Mouse (Mus musculus): Measurements from ENCODE around the gene March9. TPM values are rescaled to one million over a fixed set of nuclear protein-coding genes. Genes with fewer than 3 reads are reported as not detected.

The March9 gene
- polyA plus RNA-seq, 1 experiment from 2014 or later = 0.79 TPM

DNA sequence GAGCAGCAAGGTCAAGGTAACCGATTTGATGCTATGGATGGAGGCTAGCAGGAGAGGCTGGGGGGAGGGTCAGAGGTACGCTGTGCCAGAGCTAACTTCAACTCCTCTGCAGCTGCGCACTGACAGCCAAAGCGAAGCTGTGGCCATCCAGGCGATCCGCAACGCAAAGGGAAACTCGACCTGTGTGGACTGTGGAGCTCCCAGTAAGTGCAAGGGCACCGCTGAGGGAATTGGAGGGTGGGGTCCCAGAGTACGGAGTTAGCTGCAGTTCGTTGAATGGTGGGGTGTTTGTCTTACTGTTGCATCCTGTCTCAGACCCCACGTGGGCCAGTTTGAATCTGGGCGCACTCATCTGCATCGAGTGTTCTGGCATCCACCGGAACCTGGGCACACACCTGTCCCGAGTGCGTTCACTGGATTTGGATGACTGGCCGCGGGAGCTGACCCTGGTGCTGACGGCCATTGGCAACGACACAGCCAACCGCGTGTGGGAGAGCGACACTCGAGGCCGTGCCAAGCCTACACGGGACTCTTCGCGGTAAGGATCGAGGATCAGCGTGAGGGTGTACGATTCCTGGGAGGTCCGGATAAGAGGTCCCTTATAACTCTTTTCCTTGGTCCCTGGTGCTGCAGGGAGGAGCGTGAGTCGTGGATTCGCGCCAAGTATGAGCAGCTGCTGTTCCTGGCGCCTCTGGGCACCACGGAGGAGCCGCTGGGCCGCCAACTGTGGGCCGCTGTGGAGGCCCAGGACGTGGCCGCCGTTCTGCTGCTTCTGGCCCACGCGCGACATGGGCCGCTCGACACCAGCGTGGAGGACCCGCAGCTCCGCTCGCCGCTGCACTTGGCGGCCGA lies 30.8 kb upstream of the March9 start:
- DNase-seq (ENCODE audit: low spot score) = peak; percentile 73

DNA sequence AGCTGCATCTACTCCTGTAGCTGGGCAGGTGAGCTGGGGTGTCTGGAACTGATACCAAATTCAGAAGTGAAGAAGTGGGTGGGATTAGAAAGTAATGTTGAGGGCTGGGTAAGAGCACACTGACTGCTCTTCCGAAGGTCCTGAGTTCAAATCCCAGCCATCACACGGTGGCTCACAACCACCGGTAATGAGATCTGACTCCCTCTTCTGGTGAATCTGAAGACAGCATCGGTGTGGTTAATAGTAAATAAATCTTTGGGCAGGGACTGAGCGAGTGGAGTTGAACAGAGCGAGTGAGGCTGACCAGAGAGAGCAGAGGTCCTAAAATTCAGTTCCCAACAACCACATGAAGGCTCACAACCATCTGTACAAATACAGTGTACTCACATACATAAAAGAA lies 25.6 kb upstream of the March9 start:
- no peak for DNase-seq (ENCODE audit: low spot score)
- H3K4me3 ChIP-seq = no peak overlapping the region
- no peaks in the 10 kb centered on the region for H3K9me3 ChIP-seq (replicated peaks)
- peaks cover 95% of the 10 kb centered on the region for H3K27me3 ChIP-seq (ENCODE audit: low read depth, poor library complexity, severe bottlenecking)
- WGBS = 68% methylated on average over 6 of the region's 6 CpGs
- H3K27ac ChIP-seq = no peak overlapping the region
- H3K4me1 ChIP-seq = peaks cover 16% of the 10 kb centered on the region
- H3K36me3 ChIP-seq = no peaks in the 10 kb centered on the region

More for the DNA sequence above, 30.8 kb upstream of the March9 start:
- no peaks in the 10 kb centered on the region for H3K9me3 ChIP-seq (replicated peaks)
- peaks cover 9% of the 10 kb centered on the region for H3K36me3 ChIP-seq
- H3K4me1 ChIP-seq = peaks cover 16% of the 10 kb centered on the region
- peaks cover 87% of the 10 kb centered on the region for H3K27me3 ChIP-seq (ENCODE audit: low read depth, poor library complexity, severe bottlenecking)
- no peak overlapping the region for H3K27ac ChIP-seq
- WGBS = 10% methylated on average over 57 of the region's 57 CpGs
- peak overlapping the region; percentile 11; the same call in 1 of the 2 replicates for H3K4me3 ChIP-seq

DNA sequence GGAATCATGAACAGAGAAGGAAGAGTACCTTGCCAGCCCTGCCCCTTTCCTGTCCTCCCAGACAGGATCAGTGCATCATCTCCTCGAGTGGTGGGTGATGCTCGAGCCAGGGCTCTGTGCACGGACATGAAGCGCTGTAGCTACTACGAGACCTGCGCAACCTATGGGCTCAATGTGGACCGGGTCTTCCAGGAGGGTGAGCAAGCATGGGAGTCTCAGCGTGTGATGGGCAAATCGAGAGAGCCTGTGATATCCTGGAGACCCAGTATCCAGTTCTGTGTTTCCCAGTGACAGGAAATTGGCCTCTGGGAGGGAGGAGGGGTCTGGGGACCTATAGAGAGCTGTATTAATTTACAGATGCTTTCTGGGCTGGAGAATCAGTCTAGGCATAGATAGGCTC lies 25.1 kb upstream of the March9 start:
- WGBS = 82% methylated on average over 9 of the region's 9 CpGs
- DNase-seq (ENCODE audit: low spot score) = no peak

DNA sequence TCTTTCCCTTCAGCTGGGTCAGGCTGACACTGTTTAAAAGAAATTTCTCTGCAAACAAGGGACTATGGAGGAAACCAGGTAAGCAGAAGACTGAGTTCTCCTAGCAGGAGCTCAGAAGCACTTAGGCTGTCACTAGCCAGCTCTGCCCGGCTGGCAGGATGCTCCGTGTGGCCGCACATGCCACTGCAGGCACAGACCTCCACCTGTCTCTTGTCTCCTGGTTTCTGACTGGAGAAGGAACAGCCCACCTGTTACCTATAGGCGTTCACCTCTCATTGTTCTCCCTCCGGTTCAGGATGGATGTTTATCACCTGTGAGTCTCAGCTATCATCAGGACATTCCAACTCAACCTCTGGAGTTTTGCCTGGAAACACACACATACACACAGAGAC lies 23.9 kb upstream of the March9 start:
- DNase-seq (ENCODE audit: low spot score) = no peak
- no peak overlapping the region for H3K27ac ChIP-seq
- H3K4me3 ChIP-seq = no peak overlapping the region
- H3K36me3 ChIP-seq = no peaks in the 10 kb centered on the region
- H3K27me3 ChIP-seq (ENCODE audit: low read depth, poor library complexity, severe bottlenecking) = peaks cover 95% of the 10 kb centered on the region
- WGBS = 51% methylated on average over 5 of the region's 5 CpGs
- H3K4me1 ChIP-seq = peaks cover 29% of the 10 kb centered on the region
- H3K9me3 ChIP-seq (replicated peaks) = no peaks in the 10 kb centered on the region

More for the DNA sequence above, 25.1 kb upstream of the March9 start:
- H3K36me3 ChIP-seq = no peaks in the 10 kb centered on the region
- H3K4me1 ChIP-seq = peaks cover 18% of the 10 kb centered on the region
- H3K4me3 ChIP-seq = no peak overlapping the region
- no peak overlapping the region for H3K27ac ChIP-seq
- no peaks in the 10 kb centered on the region for H3K9me3 ChIP-seq (replicated peaks)
- peaks cover 95% of the 10 kb centered on the region for H3K27me3 ChIP-seq (ENCODE audit: low read depth, poor library complexity, severe bottlenecking)

DNA sequence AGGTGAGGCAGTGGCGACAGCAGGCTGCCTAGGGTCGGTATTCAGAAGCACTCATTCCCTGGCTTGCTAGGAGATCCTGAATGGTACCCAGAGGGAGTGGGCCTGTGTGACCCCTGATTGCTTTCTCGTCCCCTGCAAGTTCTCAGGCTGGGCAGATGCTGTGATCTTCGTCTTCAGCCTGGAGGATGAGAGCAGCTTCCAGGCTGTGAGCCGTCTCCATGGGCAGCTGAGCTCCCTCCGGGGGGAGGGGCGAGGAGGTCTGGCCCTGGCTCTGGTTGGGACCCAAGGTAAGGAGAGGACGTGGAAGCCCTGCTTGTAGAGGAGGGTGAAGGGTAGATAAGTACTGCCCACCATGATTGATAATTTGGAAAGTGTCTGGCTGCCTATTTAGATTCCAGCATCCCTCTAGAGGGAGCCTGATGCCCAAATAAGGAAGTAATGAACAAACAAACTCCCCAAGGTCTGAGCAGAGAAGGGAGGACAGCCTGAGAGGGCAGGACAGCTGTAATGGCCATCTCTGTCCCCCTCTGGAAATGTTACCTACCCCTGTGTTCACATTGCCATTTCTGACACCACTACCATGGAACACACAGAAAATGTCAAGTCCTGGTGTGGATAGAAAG lies 23.4 kb upstream of the March9 start:
- H3K27ac ChIP-seq = no peak overlapping the region
- H3K36me3 ChIP-seq = no peaks in the 10 kb centered on the region
- 26% methylated on average over 8 of the region's 8 CpGs for WGBS
- no peak overlapping the region for H3K4me3 ChIP-seq
- H3K27me3 ChIP-seq (ENCODE audit: low read depth, poor library complexity, severe bottlenecking) = peaks cover 95% of the 10 kb centered on the region
- H3K9me3 ChIP-seq (replicated peaks) = no peaks in the 10 kb centered on the region
- DNase-seq (ENCODE audit: low spot score) = no peak
- peaks cover 34% of the 10 kb centered on the region for H3K4me1 ChIP-seq

DNA sequence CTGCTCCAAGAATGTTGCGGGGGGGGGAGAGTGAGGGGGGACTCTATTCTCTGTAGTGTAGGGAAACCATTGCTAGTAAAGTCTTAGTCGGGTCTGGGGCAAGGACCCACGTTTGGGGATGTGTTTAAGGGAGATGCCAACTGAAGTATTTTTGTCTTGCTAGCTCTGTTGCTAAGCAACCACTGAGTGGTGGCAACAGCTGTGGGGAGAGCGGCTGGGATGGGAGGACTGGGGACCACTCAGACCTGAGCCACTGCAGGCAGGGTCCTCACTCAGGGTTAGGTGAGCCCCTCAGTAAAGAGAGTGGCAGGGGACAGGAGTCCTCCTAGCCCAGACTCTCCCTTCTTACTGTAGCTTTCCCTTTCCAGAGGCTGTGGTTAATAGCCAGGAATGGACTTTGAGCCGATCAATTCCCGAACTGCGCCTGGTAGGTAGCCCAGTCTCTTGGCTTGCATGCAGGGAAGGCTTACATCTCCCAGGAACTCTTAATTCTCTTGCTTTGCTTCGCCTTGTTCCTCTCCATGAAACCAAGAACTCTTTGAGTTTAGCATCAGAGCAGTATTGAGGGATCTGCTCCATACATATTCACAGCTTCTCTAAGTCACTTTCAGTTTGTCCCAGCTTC lies 22.1 kb upstream of the March9 start:
- Histone ChIP-seq H3K27ac (no peak overlapping the region), H3K9me3 (replicated peaks) (no peaks in the 10 kb centered on the region), H3K4me1 (peaks cover 45% of the 10 kb centered on the region), H3K36me3 (no peaks in the 10 kb centered on the region), H3K27me3 (ENCODE audit: low read depth, poor library complexity, severe bottlenecking) (peaks cover 95% of the 10 kb centered on the region), H3K4me3 (no peak overlapping the region)
- 32% methylated on average over 8 of the region's 8 CpGs for WGBS
- peak; percentile 56 for DNase-seq (ENCODE audit: low spot score)

DNA sequence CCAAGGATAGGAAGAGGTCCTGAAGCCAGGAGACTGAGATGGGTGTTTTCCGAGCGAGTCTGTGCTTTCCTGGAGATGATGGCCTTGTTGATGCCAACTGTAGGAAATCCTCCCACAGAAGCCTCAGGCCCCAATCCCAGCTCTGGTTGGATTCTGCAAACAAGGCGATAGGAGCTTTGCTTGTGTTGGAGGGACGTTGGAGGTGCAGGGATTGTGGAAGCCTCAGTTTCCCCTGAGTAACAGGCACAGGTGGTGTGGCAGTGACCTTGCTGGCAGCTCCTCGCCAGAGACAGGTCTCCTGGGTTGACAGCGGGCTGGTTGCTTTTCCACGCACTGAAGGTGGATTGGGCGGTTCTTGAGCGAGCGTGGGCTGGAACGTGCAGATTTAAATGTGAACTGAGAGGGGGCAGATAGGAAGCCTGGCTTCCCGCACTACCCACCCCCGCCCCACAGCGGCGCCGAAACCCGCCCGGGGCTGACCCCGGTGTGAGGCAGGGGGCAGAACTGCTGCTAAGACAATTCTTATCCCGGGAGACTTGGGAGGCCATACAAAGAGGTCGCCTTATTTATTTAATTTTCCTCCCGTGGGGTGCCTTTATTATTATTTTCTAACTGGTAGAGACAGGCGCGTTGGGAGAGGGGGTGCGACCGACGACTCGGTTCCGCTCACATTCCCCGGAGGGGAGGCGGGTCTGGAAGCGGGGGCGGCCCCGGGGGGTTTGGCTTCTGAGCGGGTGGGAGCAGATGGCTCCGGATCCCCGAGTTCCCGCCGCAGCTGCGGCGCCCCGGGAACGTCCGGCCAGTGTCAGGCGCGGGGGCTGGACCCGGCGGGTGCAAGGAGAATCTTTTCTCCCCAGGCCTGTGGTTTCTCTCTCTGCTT lies 21.2 kb upstream of the March9 start:
- 3% methylated on average over 48 of the region's 48 CpGs for WGBS
- Histone ChIP-seq H3K36me3 (no peaks in the 10 kb centered on the region), H3K4me3 (peak overlapping the region; percentile 28), H3K9me3 (replicated peaks) (no peaks in the 10 kb centered on the region), H3K4me1 (peaks cover 46% of the 10 kb centered on the region), H3K27me3 (ENCODE audit: low read depth, poor library complexity, severe bottlenecking) (peaks cover 95% of the 10 kb centered on the region), H3K27ac (no peak overlapping the region)
- peak; percentile 41 for DNase-seq (ENCODE audit: low spot score)

DNA sequence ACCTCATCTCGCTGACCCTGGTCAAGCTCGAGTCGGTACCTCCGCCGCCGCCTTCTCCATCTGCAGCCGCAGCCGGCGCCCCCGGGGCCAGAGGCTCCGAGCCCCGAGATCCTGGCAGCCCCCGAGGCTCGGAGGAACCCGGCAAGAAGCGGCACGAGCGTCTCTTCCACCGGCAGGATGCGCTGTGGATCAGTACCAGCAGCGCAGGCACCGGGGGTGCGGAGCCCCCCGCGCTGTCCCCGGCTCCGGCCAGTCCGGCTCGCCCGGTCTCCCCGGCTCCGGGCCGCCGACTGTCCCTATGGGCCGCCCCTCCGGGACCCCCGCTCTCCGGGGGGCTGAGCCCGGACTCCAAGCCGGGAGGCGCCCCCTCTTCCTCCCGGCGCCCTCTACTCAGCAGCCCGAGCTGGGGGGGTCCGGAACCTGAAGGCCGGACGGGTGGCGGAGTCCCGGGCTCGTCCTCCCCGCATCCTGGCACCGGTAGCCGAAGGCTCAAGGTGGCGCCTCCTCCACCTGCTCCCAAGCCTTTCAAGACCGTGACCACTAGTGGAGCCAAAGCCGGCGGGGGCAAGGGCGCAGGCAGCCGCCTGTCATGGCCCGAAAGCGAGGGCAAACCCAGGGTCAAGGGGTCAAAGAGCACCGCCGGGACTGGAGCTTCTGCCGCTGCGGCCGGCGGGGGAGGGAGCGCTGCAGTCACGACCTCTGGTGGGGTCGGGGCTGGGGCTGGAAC lies 19.8 kb upstream of the March9 start:
- H3K4me1 ChIP-seq = peaks cover 51% of the 10 kb centered on the region
- WGBS = 1% methylated on average over 70 of the region's 70 CpGs

DNA sequence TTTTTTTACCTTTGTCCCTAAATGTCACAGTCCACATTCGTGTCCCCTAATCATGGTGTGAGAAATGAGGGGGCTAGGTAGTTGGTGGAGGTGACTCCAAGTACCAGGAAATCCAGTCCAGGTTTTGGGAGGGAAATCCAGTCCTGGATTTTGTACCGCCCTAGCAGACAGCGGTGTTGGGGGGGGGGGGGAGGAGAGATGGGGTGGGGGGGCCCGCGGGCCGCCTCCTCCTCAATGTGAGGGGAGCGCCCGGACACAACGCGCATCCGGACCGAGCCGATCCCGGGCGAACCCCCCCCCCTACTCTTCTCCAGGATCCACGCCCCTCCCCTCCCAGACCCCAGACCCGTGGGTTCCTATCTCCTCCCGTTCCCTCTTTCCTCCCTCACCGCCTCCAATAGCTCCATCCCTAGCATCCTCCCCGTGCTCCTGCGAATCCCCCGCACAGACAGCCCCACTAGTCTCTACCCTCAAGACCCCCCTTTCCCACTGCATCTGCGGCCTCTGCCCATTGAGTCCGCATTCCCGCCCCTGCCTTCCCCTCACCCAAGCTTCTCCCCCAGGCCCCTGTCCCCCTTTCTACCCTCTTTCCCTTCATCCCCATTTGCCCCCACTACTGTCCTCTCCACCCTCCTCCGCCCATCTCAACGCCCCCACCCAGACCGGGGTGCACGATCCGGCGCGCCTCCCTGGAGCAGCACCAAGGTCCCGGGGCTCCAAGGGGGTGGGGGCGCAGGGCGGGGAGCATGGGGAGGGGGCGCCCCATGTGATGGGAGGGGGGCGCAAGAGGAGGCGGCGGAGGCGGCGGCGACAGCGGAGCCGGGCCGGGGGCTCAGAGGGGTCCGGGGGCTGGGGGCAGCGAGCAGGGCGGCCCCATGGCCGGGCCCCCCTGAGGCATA lies 18.9 kb upstream of the March9 start:
- H3K27ac ChIP-seq = peak overlapping the region; percentile 60
- H3K9me3 ChIP-seq (replicated peaks) = no peaks in the 10 kb centered on the region
- H3K4me3 ChIP-seq = peak overlapping the region; percentile 61
- H3K36me3 ChIP-seq = no peaks in the 10 kb centered on the region
- peaks cover 51% of the 10 kb centered on the region for H3K4me1 ChIP-seq
- 2% methylated on average over 49 of the region's 49 CpGs for WGBS
- peak; percentile 71 for DNase-seq (ENCODE audit: low spot score)
- peaks cover 93% of the 10 kb centered on the region for H3K27me3 ChIP-seq (ENCODE audit: low read depth, poor library complexity, severe bottlenecking)

More for the DNA sequence above, 19.8 kb upstream of the March9 start:
- H3K9me3 ChIP-seq (replicated peaks) = no peaks in the 10 kb centered on the region
- peak overlapping the region; percentile 61 for H3K4me3 ChIP-seq
- peak overlapping the region; percentile 60 for H3K27ac ChIP-seq
- DNase-seq (ENCODE audit: low spot score) = peak; percentile 60
- H3K27me3 ChIP-seq (ENCODE audit: low read depth, poor library complexity, severe bottlenecking) = peaks cover 100% of the 10 kb centered on the region
- H3K36me3 ChIP-seq = no peaks in the 10 kb centered on the region

DNA sequence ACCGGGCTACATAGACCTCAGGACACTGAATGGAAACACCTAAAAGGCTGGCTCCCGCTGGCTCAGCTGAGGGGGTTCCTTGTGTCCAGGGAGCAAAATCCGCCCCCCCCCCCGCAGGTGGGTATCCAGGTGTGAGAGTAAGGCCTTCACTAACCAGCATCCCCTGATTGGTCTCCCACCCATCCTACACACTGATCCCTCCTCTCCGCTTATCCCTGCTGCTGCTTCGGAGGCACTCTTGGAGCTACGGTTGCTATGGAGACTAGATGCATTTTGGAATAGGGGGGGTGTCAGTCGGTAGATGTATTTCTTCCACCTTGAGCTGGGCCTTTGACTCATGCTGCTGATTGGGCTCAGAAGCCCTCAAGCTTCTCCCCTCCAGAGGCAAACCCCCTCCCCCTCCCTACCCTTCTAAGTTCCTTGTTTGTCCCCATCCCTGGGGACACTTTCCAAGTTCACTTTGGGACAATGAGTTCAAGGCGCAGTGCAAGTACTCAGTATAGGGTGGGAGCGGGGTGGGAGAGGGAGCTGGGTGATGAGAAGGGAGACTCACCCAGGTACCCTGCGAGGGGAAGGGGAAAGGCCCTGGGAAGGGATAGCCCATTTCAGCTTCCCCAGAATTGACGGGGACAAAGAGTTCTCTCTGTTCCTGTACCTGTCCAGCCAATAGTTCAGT lies 18.2 kb upstream of the March9 start:
- no peak for DNase-seq (ENCODE audit: low spot score)
- Histone ChIP-seq H3K27ac (no peak overlapping the region), H3K27me3 (ENCODE audit: low read depth, poor library complexity, severe bottlenecking) (peaks cover 85% of the 10 kb centered on the region), H3K4me3 (peak overlapping the region; percentile 61), H3K9me3 (replicated peaks) (no peaks in the 10 kb centered on the region), H3K36me3 (no peaks in the 10 kb centered on the region), H3K4me1 (peaks cover 51% of the 10 kb centered on the region)
- WGBS = 5% methylated on average over 12 of the region's 12 CpGs

DNA sequence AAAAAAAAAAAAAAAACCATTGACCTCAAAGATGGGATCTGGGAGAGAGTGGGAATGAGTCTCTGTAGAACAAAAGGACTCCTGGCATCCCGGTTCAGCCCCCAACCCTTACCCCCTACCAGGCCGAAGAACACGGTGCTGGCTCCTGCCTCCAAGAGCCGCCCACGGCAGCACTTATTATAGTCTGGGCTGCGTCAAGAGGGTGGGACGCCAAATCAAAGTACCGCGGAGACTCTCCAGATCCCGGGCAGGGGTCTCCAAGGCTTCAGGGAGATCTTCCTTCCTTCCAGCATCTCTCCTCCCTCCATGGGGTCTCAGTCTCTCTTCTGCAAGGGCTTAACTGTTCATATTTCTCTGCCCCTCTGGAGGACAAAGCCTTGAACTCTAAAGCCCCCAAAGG lies 17.5 kb upstream of the March9 start:
- Histone ChIP-seq H3K27me3 (ENCODE audit: low read depth, poor library complexity, severe bottlenecking) (peaks cover 79% of the 10 kb centered on the region), H3K9me3 (replicated peaks) (no peaks in the 10 kb centered on the region), H3K36me3 (no peaks in the 10 kb centered on the region), H3K4me3 (no peak overlapping the region), H3K4me1 (peaks cover 51% of the 10 kb centered on the region), H3K27ac (no peak overlapping the region)
- WGBS = 4% methylated on average over 10 of the region's 10 CpGs
- DNase-seq (ENCODE audit: low spot score) = no peak

Data from limb, embryonic 10.5 days (tissue).